Mouse (Mus musculus) liver, postnatal 0 days (tissue): Measurements from ENCODE around the gene Gstz1. TPM values are rescaled to one million over a fixed set of nuclear protein-coding genes. Genes with fewer than 3 reads are reported as not detected.

Source experiments
- ATAC-seq: fragments of 200-750 bp; cut with Nextera tagmentation; 2 replicates; pipeline ENCODE4 v1.8.0; 2017; ENCODE audit warnings: mild to moderate bottlenecking, moderate library complexity
- DNase-seq: peaks from one replicate; pipeline ENCODE4 v3.0.0-alpha.2; 2016
- H3K27ac ChIP-seq: fragments of 300-500 bp; sonication (generic); 2 replicates; pipeline ENCODE4 v1.5.1; 2014; ENCODE audit warnings: antibody characterized with exemption, moderate library complexity, mild to moderate bottlenecking, low read depth
- H3K27me3 ChIP-seq: fragments of 300-500 bp; sonication (generic); 2 replicates; pipeline ENCODE4 v1.6.1; 2014; ENCODE audit warnings: low read length, control low read depth, mixed read lengths; ENCODE audit not compliant: insufficient read depth
- H3K36me3 ChIP-seq: fragments of 300-500 bp; sonication (generic); replicated peaks from 2 replicates; pipeline ENCODE4 v1.6.1; 2014; ENCODE audit warnings: mild to moderate bottlenecking, control low read depth, low read length, moderate library complexity, mixed read lengths; ENCODE audit not compliant: insufficient read depth
- H3K4me1 ChIP-seq: fragments of 300-500 bp; sonication (generic); 2 replicates; pipeline ENCODE4 v1.6.1; 2014; ENCODE audit warnings: antibody characterized with exemption, mild to moderate bottlenecking, control low read depth; ENCODE audit not compliant: insufficient read depth
- H3K4me2 ChIP-seq: fragments of 300-500 bp; sonication (generic); 2 replicates; pipeline ENCODE4 v1.6.1; 2014; ENCODE audit warnings: low read depth, mild to moderate bottlenecking, low read length, moderate library complexity, mixed read lengths
- H3K4me3 ChIP-seq: fragments of 300-500 bp; sonication (generic); 2 replicates; pipeline ENCODE4 v1.5.1; 2014; ENCODE audit warnings: low read depth, low read length
- H3K9ac ChIP-seq: fragments of 300-500 bp; sonication (generic); replicated peaks from 2 replicates; pipeline ENCODE4 v1.6.1; 2014; ENCODE audit warnings: mild to moderate bottlenecking, moderate library complexity
- H3K9me3 ChIP-seq: fragments of 300-500 bp; sonication (generic); 2 replicates; pipeline ENCODE4 v1.6.1; 2016; ENCODE audit warnings: mild to moderate bottlenecking, control low read depth, low read length, mixed read lengths
- CTCF ChIP-seq: sonication (generic); IDR thresholded peaks from 2 replicates; pipeline ENCODE4 v1.5.1; 2016; ENCODE audit warnings: antibody characterized with exemption, low read depth
- EP300 ChIP-seq: IDR thresholded peaks from 2 replicates; pipeline ENCODE4 v1.6.1; 2016; ENCODE audit warnings: antibody characterized with exemption, low read depth, mild to moderate bottlenecking
- WGBS: fragments of 180-500 bp; shearing (Covaris S2); extraction: QIAGEN DNeasy Blood & Tissue Kit; methylation state at CpG from one replicate; pipeline ENCODE4 v1.1.7; 2014; ENCODE audit not compliant: insufficient replicate concordance; 5-methylcytosine and 5-hydroxymethylcytosine counted together
- polyA plus RNA-seq: library from polyadenylated mRNA; unstranded; fragments of >200 nt; fragmentation: Nextera tagmentation; extraction: Ambion mirVana; gene quantifications from 2 replicates; pipeline ENCODE4 v1.2.1, GENCODE M21; 2015

Gene Gstz1
- polyA plus RNA-seq, 1 experiment from 2014 or later = 257 TPM

GRCm38 (mm10) chr12:87137439-87138341 is 9.3 kb upstream of the Gstz1 start:
- Histone ChIP-seq H3K9me3 (no peaks in the 10 kb centered on the region), H3K27me3 (no peaks in the 10 kb centered on the region), H3K27ac (no peak overlapping the region), H3K36me3 (peaks cover 7% of the 10 kb centered on the region; the same call in 1 of the 2 replicates), H3K4me2 (no peak overlapping the region), H3K9ac (no peak overlapping the region), H3K4me1 (0 out of 2 replicates have a peak, but pooled peaks cover 2% of the 10 kb centered on the region), H3K4me3 (no peak overlapping the region)
- no peak for TF ChIP-seq EP300
- no peak for TF ChIP-seq CTCF
- WGBS = 81% methylated on average over 15 of the region's 15 CpGs
- ATAC-seq (no peak), DNase-seq (no peak)

DNA sequence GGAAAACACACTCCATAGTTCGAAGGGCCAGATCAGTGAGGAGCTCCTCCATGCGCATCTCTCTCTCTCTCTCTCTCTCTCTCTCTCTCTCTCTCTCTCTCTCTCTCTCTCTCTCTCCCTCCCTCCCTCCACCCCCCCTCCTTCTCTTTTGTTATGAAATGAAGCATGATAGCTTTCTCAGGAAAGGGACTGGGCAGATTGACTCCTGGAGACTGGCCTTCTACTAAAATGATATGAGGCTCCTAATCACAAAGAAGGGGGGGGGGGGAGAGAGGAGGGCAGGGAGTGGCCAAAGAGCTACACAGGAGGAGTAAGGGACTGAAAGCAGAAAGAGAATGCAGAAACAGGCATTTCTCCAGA is 8.6 kb upstream of the Gstz1 start:
- no peaks in the 10 kb centered on the region for H3K27me3 ChIP-seq
- H3K9ac ChIP-seq = no peak overlapping the region
- H3K27ac ChIP-seq = no peak overlapping the region
- no peaks in the 10 kb centered on the region for H3K9me3 ChIP-seq
- H3K36me3 ChIP-seq = peaks cover 7% of the 10 kb centered on the region; the same call in 1 of the 2 replicates
- TF ChIP-seq CTCF = no peak
- TF ChIP-seq EP300 = no peak
- H3K4me3 ChIP-seq = no peak overlapping the region
- WGBS = 85% methylated on average over 2 of the region's 2 CpGs
- no peak for DNase-seq
- 0 out of 2 replicates have a peak, but pooled peaks cover 2% of the 10 kb centered on the region for H3K4me1 ChIP-seq
- H3K4me2 ChIP-seq = no peak overlapping the region
- no peak for ATAC-seq

DNA sequence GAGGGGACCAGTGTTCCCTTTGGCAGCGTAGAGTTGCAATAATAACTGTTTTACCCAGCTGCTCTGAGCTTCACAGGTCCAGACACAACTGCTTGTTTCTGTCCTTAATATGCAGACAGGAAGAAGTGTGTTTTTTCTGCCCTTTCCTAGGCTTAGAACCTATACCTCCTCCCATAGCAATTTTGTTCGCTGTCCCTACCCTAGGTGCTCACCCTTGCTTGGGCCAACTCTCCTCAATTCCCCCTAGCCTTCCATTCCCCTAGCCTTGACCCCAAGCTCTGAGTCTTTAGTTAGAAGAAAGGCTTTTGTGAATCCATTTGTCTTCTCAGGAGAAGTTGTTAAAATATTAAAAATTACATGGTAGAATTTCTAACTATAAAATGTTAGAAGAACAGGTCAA is 8.2 kb upstream of the Gstz1 start:
- ATAC-seq (no peak), DNase-seq (no peak)
- H3K36me3 ChIP-seq = peaks cover 7% of the 10 kb centered on the region; the same call in 1 of the 2 replicates
- TF ChIP-seq EP300 (no peak), CTCF (no peak)
- H3K4me3 ChIP-seq = no peak overlapping the region
- H3K4me2 ChIP-seq = no peak overlapping the region
- H3K9ac ChIP-seq = no peak overlapping the region
- WGBS = 85% methylated on average over 2 of the region's 2 CpGs
- no peak overlapping the region for H3K27ac ChIP-seq
- H3K9me3 ChIP-seq = no peaks in the 10 kb centered on the region
- H3K27me3 ChIP-seq = no peaks in the 10 kb centered on the region
- H3K4me1 ChIP-seq = 0 out of 2 replicates have a peak, but pooled peaks cover 2% of the 10 kb centered on the region

DNA sequence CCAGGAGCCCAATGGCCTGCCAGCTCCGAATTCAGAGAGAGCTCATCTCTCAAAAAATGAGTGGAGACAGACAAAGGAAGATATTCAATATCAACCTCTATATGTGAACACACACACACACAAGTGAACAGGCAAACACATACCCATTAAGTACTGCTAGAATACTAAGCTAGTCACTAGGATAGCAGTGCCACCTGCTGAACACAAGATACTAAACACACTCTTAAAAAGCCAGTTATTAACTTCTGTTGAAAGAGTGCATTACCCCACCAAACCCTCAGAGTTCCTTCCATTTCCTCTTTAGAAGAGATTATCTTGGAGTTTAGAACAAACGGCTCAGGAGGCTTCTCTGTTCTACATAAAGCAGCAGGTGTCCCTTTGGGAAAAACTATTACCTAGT is 4.8 kb upstream of the Gstz1 start:
- Histone ChIP-seq H3K36me3 (peaks cover 7% of the 10 kb centered on the region; the same call in 1 of the 2 replicates), H3K9me3 (no peaks in the 10 kb centered on the region), H3K27ac (no peak overlapping the region), H3K4me3 (no peak overlapping the region), H3K9ac (no peak overlapping the region), H3K4me2 (no peak overlapping the region), H3K27me3 (no peaks in the 10 kb centered on the region), H3K4me1 (peaks cover 10% of the 10 kb centered on the region)
- DNase-seq (no peak), ATAC-seq (no peak)
- no peak for TF ChIP-seq EP300
- TF ChIP-seq CTCF = no peak
- WGBS = 56% methylated on average over 2 of the region's 2 CpGs

DNA sequence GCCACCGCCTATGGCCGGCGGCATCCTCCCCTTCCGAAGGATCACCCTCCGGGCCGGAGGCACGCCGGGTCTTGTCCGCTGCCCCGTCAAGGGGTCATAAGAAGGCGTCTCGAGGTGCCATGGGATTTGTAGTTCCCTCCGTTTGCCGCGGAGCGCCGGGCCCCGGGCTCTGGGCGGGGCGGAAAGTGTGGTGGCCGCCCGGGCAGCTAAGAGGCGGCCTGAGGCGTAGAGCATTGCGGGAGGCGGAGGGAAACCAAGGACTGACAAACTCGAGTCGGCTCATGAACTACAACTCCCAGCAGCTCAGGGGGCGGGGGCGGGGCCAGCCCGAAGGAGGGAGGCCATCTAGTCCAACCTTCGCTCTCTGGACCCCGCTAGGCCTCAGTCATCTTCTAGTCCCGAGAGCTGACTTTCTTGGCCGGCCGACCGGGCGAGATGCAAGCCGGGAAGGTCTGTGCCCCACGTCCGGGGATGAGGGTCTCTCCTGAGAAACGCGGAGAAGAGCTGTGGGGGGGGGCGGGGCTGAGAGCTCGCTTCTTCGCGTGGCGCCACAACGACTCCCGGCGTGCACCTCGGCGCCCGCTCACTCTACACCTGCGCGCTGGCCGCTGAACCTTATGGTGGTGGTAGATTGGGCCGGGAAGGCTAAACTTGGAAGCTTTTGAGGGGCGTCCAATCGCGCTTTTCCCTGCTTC is 577 bp downstream of the Gstz1 start, which contains the start of gene Pomt2:
Gene Pomt2 (minus strand): TSS at position 574 of the 695 bp plus-strand sequence.
- Histone ChIP-seq H3K27ac (peak within 1 kb of the TSS; percentile 80), H3K4me3 (peak within 1 kb of the TSS; percentile 82), H3K27me3 (no peaks in the 10 kb centered on the region), H3K36me3 (no peaks in the 10 kb centered on the region), H3K9me3 (peaks cover 7% of the 10 kb centered on the region; the same call in 1 of the 2 replicates), H3K9ac (peak within 1 kb of the TSS; percentile 75), H3K4me1 (peaks cover 15% of the 10 kb centered on the region), H3K4me2 (peak within 1 kb of the TSS; percentile 78)
- no peak for TF ChIP-seq CTCF
- TF ChIP-seq EP300 = no peak
- WGBS = 2% methylated on average over 59 of the region's 61 CpGs
- ATAC-seq = peak; percentile 97
- peak; percentile 94 for DNase-seq

- H3K36me3 ChIP-seq = no peaks in the 10 kb centered on the region
- ATAC-seq (no peak), DNase-seq (peak; percentile 51)
- TF ChIP-seq EP300 (no peak), CTCF (no peak)
- H3K9me3 ChIP-seq = peaks cover 7% of the 10 kb centered on the region; the same call in 1 of the 2 replicates
- H3K4me1 ChIP-seq = peaks cover 15% of the 10 kb centered on the region
- peak overlapping the region; percentile 82 for H3K4me3 ChIP-seq
- no peaks in the 10 kb centered on the region for H3K27me3 ChIP-seq
- H3K4me2 ChIP-seq = peak overlapping the region; percentile 78
- H3K9ac ChIP-seq = peak overlapping the region; percentile 75
- H3K27ac ChIP-seq = peak overlapping the region; percentile 80
- WGBS = 23% methylated on average over 15 of the region's 15 CpGs
Observed at GRCm38 (mm10) chr12:87148136-87148535, 1.2 kb downstream of the Gstz1 start.
